Mouse (Mus musculus): ENCODE measurements around the gene Slc22a1. TPM values are rescaled to one million over a fixed set of nuclear protein-coding genes. Genes with fewer than 3 reads are reported as not detected.
"Not testable (repeated sequence)": the region's sequence is repeated elsewhere in the genome, so short reads cannot be mapped to it uniquely, and the experiment has no call there.

Slc22a1 gene
- total and polyA plus RNA-seq, 2 experiments from 2014 or later = not detected

DNA sequence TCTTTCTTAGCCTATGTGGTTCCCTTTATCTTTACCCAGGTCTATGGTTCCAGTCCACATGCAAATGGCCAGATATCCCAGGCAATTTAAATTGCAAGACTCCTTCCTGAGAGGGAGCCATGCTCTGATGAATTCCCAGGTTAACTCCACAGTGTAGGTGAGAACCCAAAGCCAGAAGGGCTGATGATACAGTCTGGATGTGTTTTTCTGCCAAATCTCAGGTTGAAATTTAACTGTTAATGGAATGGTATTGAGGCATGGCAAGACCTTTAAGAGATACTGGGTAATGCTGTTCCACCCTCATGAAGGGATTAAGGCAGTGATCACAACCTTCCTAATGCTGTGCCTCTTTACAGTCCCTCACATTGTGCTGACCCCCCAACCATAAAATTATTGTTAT is 2.6 kb upstream of the Slc22a1 start:
- Histone ChIP-seq H3K4me1 (ENCODE audit: insufficient read depth, low read length) (no peaks in the 10 kb centered on the region), H3K9ac (replicated peaks; ENCODE audit: low read length, poor library complexity, severe bottlenecking) (no peak overlapping the region), H3K27me3 (ENCODE audit: insufficient read depth, low read length) (no peaks in the 10 kb centered on the region), H3K4me3 (ENCODE audit: low read depth, low read length) (no peak overlapping the region), H3K9me3 (ENCODE audit: low read length) (no peaks in the 10 kb centered on the region), H3K27ac (ENCODE audit: low read depth, low read length) (no peak overlapping the region), H3K4me2 (ENCODE audit: low read depth, low read length, poor library complexity, severe bottlenecking) (no peak overlapping the region), H3K36me3 (ENCODE audit: insufficient read depth, low read length) (peaks cover 4% of the 10 kb centered on the region)
- DNase-seq (ENCODE audit: low spot score) (no peak), ATAC-seq (ENCODE audit: low FRiP score) (no peak)
- no peak for TF ChIP-seq CTCF (IDR thresholded peaks at IDR 0.05)

DNA sequence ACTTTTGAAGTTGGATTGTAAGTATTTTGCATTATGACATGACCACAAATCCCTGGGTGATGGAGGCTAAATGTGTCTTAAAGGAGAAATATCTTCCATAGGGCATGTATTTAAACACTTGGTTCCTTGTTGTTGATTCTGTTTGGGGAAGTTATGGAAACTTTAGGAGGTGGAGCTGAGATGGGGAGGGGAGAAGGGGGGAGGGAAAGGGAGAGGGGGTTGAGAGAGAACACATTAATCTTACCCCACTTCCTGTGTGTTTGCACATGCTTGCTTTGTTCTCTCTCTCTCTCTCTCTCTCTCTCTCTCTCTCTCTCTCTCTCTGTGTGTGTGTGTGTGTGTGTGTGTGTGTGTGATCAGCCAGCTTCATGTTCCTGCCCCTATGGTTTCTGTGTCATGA is 1.5 kb upstream of the Slc22a1 start:
- no peaks in the 10 kb centered on the region for H3K4me1 ChIP-seq (ENCODE audit: insufficient read depth, low read length)
- no peaks in the 10 kb centered on the region for H3K27me3 ChIP-seq (ENCODE audit: insufficient read depth, low read length)
- H3K9me3 ChIP-seq (ENCODE audit: low read length) = no peaks in the 10 kb centered on the region
- H3K4me2 ChIP-seq (ENCODE audit: low read depth, low read length, poor library complexity, severe bottlenecking) = no peak overlapping the region
- no peak overlapping the region for H3K27ac ChIP-seq (ENCODE audit: low read depth, low read length)
- no peak for DNase-seq (ENCODE audit: low spot score)
- ATAC-seq (ENCODE audit: low FRiP score) = no peak
- no peak overlapping the region for H3K9ac ChIP-seq (replicated peaks; ENCODE audit: low read length, poor library complexity, severe bottlenecking)
- TF ChIP-seq CTCF (IDR thresholded peaks at IDR 0.05) = no peak
- no peaks in the 10 kb centered on the region for H3K36me3 ChIP-seq (ENCODE audit: insufficient read depth, low read length)
- H3K4me3 ChIP-seq (ENCODE audit: low read depth, low read length) = no peak overlapping the region

- H3K36me3 ChIP-seq (ENCODE audit: insufficient read depth, low read length); H3K4me3 ChIP-seq (ENCODE audit: low read depth, low read length); ATAC-seq (ENCODE audit: low FRiP score); H3K27ac ChIP-seq (ENCODE audit: low read depth, low read length); H3K9ac ChIP-seq (replicated peaks; ENCODE audit: low read length, poor library complexity, severe bottlenecking); H3K9me3 ChIP-seq (ENCODE audit: low read length); H3K27me3 ChIP-seq (ENCODE audit: insufficient read depth, low read length); DNase-seq (ENCODE audit: low spot score); H3K4me2 ChIP-seq (ENCODE audit: low read depth, low read length, poor library complexity, severe bottlenecking); H3K4me1 ChIP-seq (ENCODE audit: insufficient read depth, low read length): not testable (repeated sequence)
- WGBS = 89% methylated on average over 7 of the region's 7 CpGs
These were observed 649 bp downstream of the Slc22a1 start for GRCm38 (mm10) chr17:12674980-12675379.

DNA sequence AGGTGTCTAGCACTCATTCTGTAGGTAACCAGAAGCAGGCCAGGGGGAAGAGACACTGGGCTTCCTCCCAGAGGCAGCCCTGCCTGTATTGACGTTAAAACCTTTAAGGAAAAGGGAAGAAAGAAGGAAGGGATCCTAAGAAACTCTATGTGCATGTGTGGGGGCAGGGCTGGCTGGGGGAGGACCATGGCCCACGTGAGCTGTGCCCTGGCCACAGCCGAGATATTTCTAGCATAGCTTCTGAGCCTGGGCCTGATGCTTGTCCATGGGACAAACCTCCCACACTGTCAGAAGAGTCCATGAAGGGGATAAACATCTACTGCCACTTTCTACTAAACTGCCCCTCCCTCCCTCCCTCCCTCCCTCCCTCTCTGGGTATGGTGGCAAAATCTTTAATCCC is 1.8 kb downstream of the Slc22a1 start:
- H3K36me3 ChIP-seq (ENCODE audit: insufficient read depth, low read length) = no peaks in the 10 kb centered on the region
- no peak overlapping the region for H3K4me2 ChIP-seq (ENCODE audit: low read depth, low read length, poor library complexity, severe bottlenecking)
- H3K27me3 ChIP-seq (ENCODE audit: insufficient read depth, low read length) = no peaks in the 10 kb centered on the region
- DNase-seq (ENCODE audit: low spot score) = no peak
- 58% methylated on average over 3 of the region's 3 CpGs for WGBS
- no peak overlapping the region for H3K9ac ChIP-seq (replicated peaks; ENCODE audit: low read length, poor library complexity, severe bottlenecking)
- H3K4me3 ChIP-seq (ENCODE audit: low read depth, low read length) = no peak overlapping the region
- no peaks in the 10 kb centered on the region for H3K4me1 ChIP-seq (ENCODE audit: insufficient read depth, low read length)
- ATAC-seq (ENCODE audit: low FRiP score) = no peak
- no peak overlapping the region for H3K27ac ChIP-seq (ENCODE audit: low read depth, low read length)
- TF ChIP-seq CTCF (IDR thresholded peaks at IDR 0.05) = no peak
- H3K9me3 ChIP-seq (ENCODE audit: low read length) = no peaks in the 10 kb centered on the region

- no peak overlapping the region for H3K4me3 ChIP-seq (ENCODE audit: low read depth, low read length)
- no peaks in the 10 kb centered on the region for H3K27me3 ChIP-seq (ENCODE audit: insufficient read depth, low read length)
- no peak overlapping the region for H3K27ac ChIP-seq (ENCODE audit: low read depth, low read length)
- H3K36me3 ChIP-seq (ENCODE audit: insufficient read depth, low read length) = no peaks in the 10 kb centered on the region
- no peak for DNase-seq (ENCODE audit: low spot score)
- no peaks in the 10 kb centered on the region for H3K9me3 ChIP-seq (ENCODE audit: low read length)
- TF ChIP-seq CTCF (IDR thresholded peaks at IDR 0.05) = no peak
- no peaks in the 10 kb centered on the region for H3K4me1 ChIP-seq (ENCODE audit: insufficient read depth, low read length)
- no peak overlapping the region for H3K9ac ChIP-seq (replicated peaks; ENCODE audit: low read length, poor library complexity, severe bottlenecking)
- WGBS = 81% methylated on average over 7 of the region's 7 CpGs
- ATAC-seq (ENCODE audit: low FRiP score) = no peak
- no peak overlapping the region for H3K4me2 ChIP-seq (ENCODE audit: low read depth, low read length, poor library complexity, severe bottlenecking)
These were observed 3.3 kb downstream of the Slc22a1 start for GRCm38 (mm10) chr17:12672285-12672790.

- Histone ChIP-seq H3K9me3 (ENCODE audit: low read length) (no peaks in the 10 kb centered on the region), H3K4me2 (ENCODE audit: low read depth, low read length, poor library complexity, severe bottlenecking) (no peak overlapping the region), H3K27ac (ENCODE audit: low read depth, low read length) (no peak overlapping the region), H3K4me1 (ENCODE audit: insufficient read depth, low read length) (no peaks in the 10 kb centered on the region), H3K4me3 (ENCODE audit: low read depth, low read length) (no peak overlapping the region), H3K36me3 (ENCODE audit: insufficient read depth, low read length) (no peaks in the 10 kb centered on the region), H3K9ac (replicated peaks; ENCODE audit: low read length, poor library complexity, severe bottlenecking) (no peak overlapping the region), H3K27me3 (ENCODE audit: insufficient read depth, low read length) (no peaks in the 10 kb centered on the region)
- 91% methylated on average over 5 of the region's 5 CpGs for WGBS
- DNase-seq (ENCODE audit: low spot score) (no peak), ATAC-seq (ENCODE audit: low FRiP score) (no peak)
- TF ChIP-seq CTCF (IDR thresholded peaks at IDR 0.05) = no peak
These were observed 4.5 kb downstream of the Slc22a1 start for GRCm38 (mm10) chr17:12671029-12671605.

Data from midbrain, postnatal 0 days (tissue).